Comparison of ENCODE assay signal across 8 mouse cellular contexts in genomic region chr10:80756099-80756498, GRCm38 (mm10). TPM values are rescaled to one million over a fixed set of nuclear protein-coding genes. Genes with fewer than 3 reads are reported as not detected.
DNase-seq lines count a peak whose midpoint lies in the region; ATAC-seq and TF ChIP-seq lines count a peak whose summit lies in the region.

No protein-coding gene starts in this region.

- peak overlapping the region; percentile 81 for H3K9ac ChIP-seq in hindbrain, embryonic 16.5 days (ENCODE audit: low read depth, low read length)
- peak overlapping the region; percentile 91 for H3K9ac ChIP-seq in midbrain, embryonic 15.5 days

- 8% methylated on average over 3 of the region's 3 CpGs for WGBS in kidney, adult 2 months
- WGBS in hindbrain, embryonic 16.5 days, result 40% methylated on average over 3 of the region's 3 CpGs
- 25% methylated on average over 3 of the region's 3 CpGs for WGBS in midbrain, embryonic 15.5 days

- peak; percentile 30 for DNase-seq in kidney, adult 2 months
- no peak for DNase-seq in kidney, postnatal 10 days
- no peak for DNase-seq in gastrocnemius, postnatal 4 days (ENCODE audit: low spot score in 2 of 2)
- DNase-seq in thymus, postnatal 4 days, result no peak
- DNase-seq in cerebellum, postnatal 36 days, result no peak

- no peaks in the 10 kb centered on the region for H3K9me3 ChIP-seq in hindbrain, embryonic 16.5 days (ENCODE audit: control insufficient read depth, low read length)
- H3K9me3 ChIP-seq in midbrain, embryonic 15.5 days, result no peaks in the 10 kb centered on the region

- H3K4me2 ChIP-seq in hindbrain, embryonic 16.5 days (ENCODE audit: low read length), result peak overlapping the region; percentile 65
- H3K4me2 ChIP-seq in midbrain, embryonic 15.5 days, result peak overlapping the region; percentile 89

- no peaks in the 10 kb centered on the region for H3K36me3 ChIP-seq in kidney, adult 2 months (ENCODE audit: control insufficient read depth, insufficient read depth, low read length)
- H3K36me3 ChIP-seq in hindbrain, embryonic 16.5 days (ENCODE audit: control insufficient read depth, insufficient read depth, low read length), result no peaks in the 10 kb centered on the region
- no peaks in the 10 kb centered on the region for H3K36me3 ChIP-seq in midbrain, embryonic 15.5 days (replicated peaks)

- peak overlapping the region; percentile 84 for H3K4me3 ChIP-seq in kidney, adult 2 months (ENCODE audit: insufficient read depth, low read depth, low read length)
- H3K4me3 ChIP-seq in cortical plate, adult 2 months (ENCODE audit: insufficient read depth, low read length), result peak overlapping the region; percentile 93
- H3K4me3 ChIP-seq in hindbrain, embryonic 16.5 days (ENCODE audit: low read length), result peak overlapping the region; percentile 82
- H3K4me3 ChIP-seq in midbrain, embryonic 15.5 days, result peak overlapping the region; percentile 89

- TF ChIP-seq POLR2A in kidney, adult 2 months (IDR thresholded peaks at IDR 0.05; ENCODE audit: low read depth, low read length), result no peak
- no peak for TF ChIP-seq POLR2A in cortical plate, adult 2 months (IDR thresholded peaks at IDR 0.05; ENCODE audit: extremely low read depth, insufficient read depth, low read length)

- peaks cover 46% of the 10 kb centered on the region for H3K4me1 ChIP-seq in kidney, adult 2 months (ENCODE audit: control insufficient read depth, insufficient read depth, low read length)
- peaks cover 29% of the 10 kb centered on the region for H3K4me1 ChIP-seq in cortical plate, adult 2 months (ENCODE audit: control insufficient read depth, insufficient read depth, low read length)
- peaks cover 39% of the 10 kb centered on the region for H3K4me1 ChIP-seq in hindbrain, embryonic 16.5 days (ENCODE audit: control insufficient read depth, insufficient read depth, low read depth, low read length)
- H3K4me1 ChIP-seq in midbrain, embryonic 15.5 days, result peaks cover 33% of the 10 kb centered on the region

- peak; percentile 31; the same call in 1 of the 2 replicates for TF ChIP-seq CTCF in kidney, adult 2 months (conservative IDR thresholded peaks at IDR 0.05; ENCODE audit: insufficient read depth, insufficient read length, low read depth, low read length)
- TF ChIP-seq CTCF in cortical plate, adult 2 months (IDR thresholded peaks at IDR 0.05; ENCODE audit: extremely low read depth, insufficient read depth, low read length), result no peak

- ATAC-seq in hindbrain, embryonic 16.5 days, result no peak
- ATAC-seq in midbrain, embryonic 15.5 days (replicated peaks), result no peak

- H3K27ac ChIP-seq in kidney, adult 2 months (ENCODE audit: insufficient read depth, low read depth, low read length), result no peak overlapping the region
- H3K27ac ChIP-seq in cortical plate, adult 2 months (ENCODE audit: insufficient read depth, low read length), result no peak overlapping the region
- H3K27ac ChIP-seq in hindbrain, embryonic 16.5 days (ENCODE audit: low read depth, low read length), result no peak overlapping the region
- no peak overlapping the region for H3K27ac ChIP-seq in midbrain, embryonic 15.5 days

- no peaks in the 10 kb centered on the region for H3K27me3 ChIP-seq in kidney, adult 2 months (replicated peaks; ENCODE audit: control insufficient read depth, insufficient read depth, low read length)
- H3K27me3 ChIP-seq in hindbrain, embryonic 16.5 days (replicated peaks; ENCODE audit: control insufficient read depth, insufficient read depth, low read length), result no peaks in the 10 kb centered on the region
- H3K27me3 ChIP-seq in midbrain, embryonic 15.5 days (replicated peaks), result no peaks in the 10 kb centered on the region; the same call in 1 of the 2 replicates

RNA-seq across cellular contexts. Expression of gene Dot1l, which starts 1.1 kb away (rescaled TPM):
- 18.4 and 19.5 TPM in 2 replicates for polyA plus RNA-seq in kidney, adult 2 months (2012; rRNA removed)
- polyA plus RNA-seq in cortical plate, adult 2 months (2012; rRNA removed), result 45.9 and 47.8 TPM in 2 replicates
- polyA plus RNA-seq in hindbrain, embryonic 16.5 days (2015; fragmentation: Nextera tagmentation; extraction: Ambion mirVana), result 13.2 and 16.9 TPM in 2 replicates
- 21.0 and 25.9 TPM in 2 replicates for polyA plus RNA-seq in midbrain, embryonic 15.5 days (2015; fragmentation: Nextera tagmentation; extraction: Ambion mirVana)
- total RNA-seq in gastrocnemius, postnatal 4 days (2021), result 10 to 100 TPM; 50.5 to 61.2 TPM

RNA-seq across cellular contexts. Expression of gene Ap3d1, which starts 14.0 kb away (rescaled TPM):
- polyA plus RNA-seq in kidney, adult 2 months (2012; rRNA removed), result 87.7 and 105 TPM in 2 replicates
- polyA plus RNA-seq in cortical plate, adult 2 months (2012; rRNA removed), result 157 and 159 TPM in 2 replicates
- polyA plus RNA-seq in hindbrain, embryonic 16.5 days (2015; fragmentation: Nextera tagmentation; extraction: Ambion mirVana), result 102 and 105 TPM in 2 replicates
- 117 and 122 TPM in 2 replicates for polyA plus RNA-seq in midbrain, embryonic 15.5 days (2015; fragmentation: Nextera tagmentation; extraction: Ambion mirVana)
- 10 to 100 TPM; 52.1 to 58.7 TPM for total RNA-seq in gastrocnemius, postnatal 4 days (2021)

RNA-seq across cellular contexts. Expression of gene Sf3a2, which starts 41.9 kb away (rescaled TPM):
- polyA plus RNA-seq in kidney, adult 2 months (2012; rRNA removed), result 22.6 and 23.1 TPM in 2 replicates
- polyA plus RNA-seq in cortical plate, adult 2 months (2012; rRNA removed), result 38.9 and 46.1 TPM in 2 replicates
- 44.7 and 59.9 TPM in 2 replicates for polyA plus RNA-seq in hindbrain, embryonic 16.5 days (2015; fragmentation: Nextera tagmentation; extraction: Ambion mirVana)
- polyA plus RNA-seq in midbrain, embryonic 15.5 days (2015; fragmentation: Nextera tagmentation; extraction: Ambion mirVana), result 60.3 and 62.6 TPM in 2 replicates
- 10 to 100 TPM; 47.1 to 55.8 TPM for total RNA-seq in gastrocnemius, postnatal 4 days (2021)

RNA-seq across cellular contexts. Expression of gene Plekhj1, which starts 42.3 kb away (rescaled TPM):
- polyA plus RNA-seq in kidney, adult 2 months (2012; rRNA removed), result 36.9 and 39.3 TPM in 2 replicates
- polyA plus RNA-seq in cortical plate, adult 2 months (2012; rRNA removed), result 59.5 and 62.6 TPM in 2 replicates
- 129 and 140 TPM in 2 replicates for polyA plus RNA-seq in hindbrain, embryonic 16.5 days (2015; fragmentation: Nextera tagmentation; extraction: Ambion mirVana)
- polyA plus RNA-seq in midbrain, embryonic 15.5 days (2015; fragmentation: Nextera tagmentation; extraction: Ambion mirVana), result 130 and 147 TPM in 2 replicates
- 10 to 100 TPM; 41.7 to 43.0 TPM for total RNA-seq in gastrocnemius, postnatal 4 days (2021)

RNA-seq across cellular contexts. Expression of gene Amh, which starts 48.9 kb away (rescaled TPM):
- polyA plus RNA-seq in kidney, adult 2 months (2012; rRNA removed), result 0.17 and 0.23 TPM in 2 replicates
- 1.6 and 2.3 TPM in 2 replicates for polyA plus RNA-seq in cortical plate, adult 2 months (2012; rRNA removed)
- not detected in 2 replicates for polyA plus RNA-seq in hindbrain, embryonic 16.5 days (2015; fragmentation: Nextera tagmentation; extraction: Ambion mirVana)
- 0.10 TPM in 2 replicates for polyA plus RNA-seq in midbrain, embryonic 15.5 days (2015; fragmentation: Nextera tagmentation; extraction: Ambion mirVana)
- under 1 TPM; 0.86 to 0.93 TPM for total RNA-seq in gastrocnemius, postnatal 4 days (2021)
